Mouse (Mus musculus) adrenal gland, postnatal 10 days (tissue): ENCODE measurements around the gene Dnhd1. TPM values are rescaled to one million over a fixed set of nuclear protein-coding genes. Genes with fewer than 3 reads are reported as not detected.
"Not testable (repeated sequence)": the region's sequence is repeated elsewhere in the genome, so short reads cannot be mapped to it uniquely, and the experiment has no call there.

Experiments
- DNase-seq: peaks from one replicate; pipeline ENCODE4 v3.0.0; 2021; ENCODE audit warnings: mixed read lengths
- total RNA-seq, 2 experiments: library from RNA; stranded (reverse); gene quantifications; 2 replicates each; pipeline ENCODE4 v1.2.3; 2021

Dnhd1 gene
- total RNA-seq, 2 experiments from 2014 or later = 3.0 to 4.7 TPM

DNA sequence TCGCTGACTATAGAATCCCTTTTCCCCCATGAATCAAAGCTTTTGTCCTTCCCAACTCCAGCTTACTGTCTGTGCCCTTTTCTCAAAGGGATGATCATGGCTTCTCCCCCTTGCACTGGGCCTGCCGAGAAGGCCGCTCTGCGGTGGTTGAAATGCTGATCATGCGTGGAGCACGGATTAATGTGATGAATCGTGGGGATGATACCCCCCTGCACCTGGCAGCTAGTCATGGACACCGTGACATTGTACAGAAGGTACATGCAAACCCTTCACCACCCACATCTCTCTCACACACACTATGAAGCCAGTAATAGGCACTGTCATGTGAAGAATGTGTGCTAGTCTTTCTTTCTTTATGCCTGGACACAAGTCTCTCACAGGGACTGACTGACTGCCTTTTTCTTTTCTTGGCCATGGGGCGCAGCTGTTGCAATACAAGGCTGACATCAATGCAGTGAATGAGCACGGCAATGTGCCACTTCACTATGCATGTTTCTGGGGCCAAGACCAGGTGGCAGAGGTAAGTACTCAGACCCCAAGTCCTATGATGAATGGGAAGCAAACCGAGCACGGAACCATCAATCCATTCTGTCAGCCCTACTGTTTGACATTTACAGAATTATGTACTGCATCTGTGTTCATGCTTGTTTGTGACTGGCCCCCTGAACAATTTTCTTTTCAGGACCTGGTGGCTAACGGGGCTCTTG lies 89.6 kb downstream of the Dnhd1 start:
- no peak for DNase-seq

DNA sequence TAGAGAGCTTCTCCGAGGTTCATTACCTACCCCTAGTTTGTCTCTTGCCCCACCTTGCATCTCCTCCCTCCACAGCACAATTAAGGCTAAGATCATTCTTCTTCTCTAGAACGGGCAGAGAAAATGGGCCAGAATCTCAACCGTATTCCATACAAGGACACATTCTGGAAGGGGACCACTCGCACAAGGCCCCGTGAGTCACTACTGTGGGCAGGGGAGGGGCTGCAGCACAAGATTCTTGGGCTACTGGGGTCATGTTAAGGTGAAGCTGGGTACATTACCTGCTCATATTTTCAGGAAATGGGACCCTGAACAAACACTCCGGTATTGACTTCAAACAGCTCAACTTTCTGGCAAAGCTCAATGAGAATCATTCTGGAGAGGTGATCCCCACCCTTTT lies 90.2 kb downstream of the Dnhd1 start:
- DNase-seq = no peak

- no peak for DNase-seq
Measured at GRCm38 (mm10) chr7:105741978-105742377, 91.4 kb downstream of the Dnhd1 start.

DNA sequence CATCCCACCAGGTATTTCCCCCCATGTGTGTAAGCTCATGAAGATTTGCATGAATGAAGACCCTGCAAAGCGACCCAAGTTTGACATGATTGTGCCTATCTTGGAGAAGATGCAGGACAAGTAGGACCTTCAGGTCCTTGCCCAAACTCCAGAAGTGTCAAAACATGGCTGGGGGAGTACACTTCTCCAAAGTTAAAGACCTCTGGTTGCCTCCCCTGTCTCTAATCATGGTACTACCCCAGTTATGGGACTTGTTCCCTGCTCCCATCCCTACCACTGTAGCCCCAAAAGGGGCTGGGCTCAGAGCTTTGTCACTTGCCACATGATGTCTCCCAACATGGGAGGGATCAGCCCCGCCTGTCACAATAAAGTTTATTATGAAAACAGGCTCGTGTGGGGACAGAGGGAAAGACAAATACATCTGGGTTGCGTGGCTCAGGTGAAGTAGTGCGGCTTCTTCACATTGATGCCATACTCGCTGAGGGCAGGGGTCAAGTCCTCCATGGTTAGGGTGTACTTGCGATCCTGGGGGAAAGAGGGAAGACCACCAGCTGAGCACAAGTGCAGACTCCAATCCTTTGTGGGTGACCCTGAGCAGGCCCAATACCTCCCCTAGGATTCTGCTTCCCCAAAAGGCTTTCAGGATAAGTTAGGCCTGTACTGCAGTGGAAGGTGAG lies 92.0 kb downstream of the Dnhd1 start:
- DNase-seq = not testable (repeated sequence)

GRCm38 (mm10) chr7:105743246-105743925 lies 92.8 kb downstream of the Dnhd1 start:
- not testable (repeated sequence) for DNase-seq

- DNase-seq = peak; percentile 92
Measured at GRCm38 (mm10) chr7:105743926-105744590, 93.4 kb downstream of the Dnhd1 start, which contains the start of gene Taf10. TSS of gene Taf10 (minus strand) at chr7:105744361.

DNA sequence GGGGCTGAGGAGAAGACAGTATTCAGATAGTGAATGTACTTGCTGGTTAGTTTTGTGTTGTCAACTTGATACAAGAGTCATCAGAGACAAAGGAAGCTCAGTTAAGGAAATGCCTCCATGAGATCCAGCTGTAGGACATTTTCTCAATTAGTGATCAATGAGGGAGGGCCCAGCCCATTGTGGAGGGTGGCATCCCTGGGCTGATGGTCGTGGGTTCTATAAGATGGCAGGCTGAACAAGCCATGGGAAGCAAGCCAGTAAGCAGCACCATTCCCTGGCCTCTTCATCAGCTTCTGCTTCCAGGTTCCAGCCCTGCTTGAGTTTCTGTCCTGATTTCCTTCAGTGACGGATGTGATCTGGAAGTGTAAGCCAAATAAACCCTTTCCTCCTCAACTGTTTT lies 97.1 kb downstream of the Dnhd1 start:
- no peak for DNase-seq

DNA sequence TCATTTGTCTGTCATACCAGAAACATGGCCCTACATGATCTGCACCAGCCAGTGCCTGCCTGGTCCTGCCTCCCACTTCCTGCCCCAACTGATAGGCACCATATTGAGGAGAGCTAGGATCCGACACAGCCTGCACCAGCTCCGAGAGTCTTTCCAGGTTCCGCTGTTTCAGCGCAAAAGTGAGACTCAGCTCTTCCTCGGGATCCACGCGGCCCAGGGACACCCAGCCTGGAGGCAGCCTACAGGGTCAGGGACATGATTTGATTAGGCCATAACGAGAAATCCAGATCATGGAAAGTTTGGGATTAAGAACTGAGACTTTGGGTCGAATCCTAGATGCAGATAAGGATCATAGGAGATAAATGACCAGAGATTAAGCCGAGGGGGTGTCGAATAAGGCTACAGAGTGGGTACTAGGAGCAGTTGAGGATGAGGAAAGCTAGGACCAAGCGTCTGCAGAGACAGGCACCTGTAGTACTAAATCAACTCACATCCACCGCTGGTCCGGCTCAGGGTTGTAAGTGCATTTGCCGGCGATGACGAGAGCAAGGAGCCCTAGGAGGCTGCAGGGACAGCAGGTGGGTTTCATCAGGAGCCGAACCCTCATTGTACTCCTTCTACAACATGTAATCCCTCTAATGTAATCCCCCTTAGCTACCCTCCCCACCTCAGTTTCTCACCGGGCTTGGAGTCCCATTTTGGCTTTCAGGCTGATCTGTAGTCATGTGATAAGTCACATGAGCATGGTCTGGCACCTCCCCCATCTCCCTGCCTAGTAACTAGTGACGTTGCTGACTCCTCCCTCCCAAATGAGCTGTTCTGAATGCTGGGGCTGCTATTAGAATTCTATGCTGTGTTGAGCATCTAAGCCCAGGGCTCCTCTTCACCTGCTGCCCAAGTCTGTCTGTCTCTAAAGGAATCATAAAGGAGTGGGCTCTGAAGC lies 101.1 kb downstream of the Dnhd1 start, which contains the start of gene Tpp1:
Gene Tpp1, minus strand, starts transcription at position 745 of the 943 bp plus-strand sequence.
- peak; percentile 92 for DNase-seq

GRCm38 (mm10) chr7:105752716-105753115 lies 102.1 kb downstream of the Dnhd1 start:
- DNase-seq = peak; percentile 46

DNA sequence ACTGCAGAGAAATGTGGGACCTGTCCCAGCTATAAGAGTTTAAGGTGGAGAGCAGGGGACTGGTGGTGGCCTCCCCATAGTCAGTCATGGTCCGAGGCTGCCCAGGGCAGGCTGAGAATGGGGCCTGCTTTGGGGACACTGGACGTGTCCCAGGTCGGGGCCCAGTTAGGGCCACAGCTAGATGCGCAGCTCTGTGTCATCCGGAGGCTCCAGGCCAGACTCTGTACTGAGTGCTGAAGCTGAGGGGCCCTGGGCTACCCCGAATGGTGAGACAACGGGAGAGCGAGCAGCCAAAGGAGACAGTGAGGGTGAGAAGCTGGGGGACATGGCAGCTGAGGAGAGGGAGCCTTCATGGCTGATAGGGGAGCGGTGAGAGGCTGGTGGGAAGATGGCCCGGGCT lies 102.7 kb downstream of the Dnhd1 start:
- no peak for DNase-seq

DNA sequence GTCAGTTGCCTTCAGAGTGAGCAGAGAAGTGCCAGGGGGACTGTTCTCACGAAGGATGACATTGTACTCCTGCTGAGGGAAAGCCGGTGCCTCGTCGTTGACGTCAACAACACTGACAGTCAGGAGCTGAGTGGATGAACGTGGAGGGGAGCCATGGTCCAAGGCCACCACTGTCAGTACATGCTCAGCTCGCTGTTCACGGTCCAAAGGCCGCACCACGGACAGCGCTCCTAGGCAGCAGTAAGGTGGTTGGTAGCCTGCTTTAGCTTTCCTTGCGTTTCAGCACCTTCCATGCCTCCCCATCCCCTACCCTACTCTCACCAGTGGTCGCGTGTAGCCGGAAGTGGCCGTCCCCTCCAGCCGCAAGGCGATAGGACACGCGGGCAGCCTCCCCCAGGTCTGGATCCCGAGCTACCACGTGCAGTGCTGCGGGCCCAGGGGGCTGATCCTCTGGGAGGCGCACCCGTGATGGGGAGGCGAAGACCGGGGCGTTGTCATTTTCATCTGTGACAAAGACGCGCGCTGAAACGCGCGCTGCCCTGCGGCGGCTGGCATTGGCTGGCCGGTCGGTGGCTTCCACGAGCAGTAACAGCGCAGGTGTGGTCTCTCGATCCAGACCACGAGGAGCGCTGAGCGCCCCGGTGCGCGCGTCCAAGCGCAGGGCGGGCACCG lies 111.3 kb downstream of the Dnhd1 start:
- DNase-seq = peak; percentile 37

DNA sequence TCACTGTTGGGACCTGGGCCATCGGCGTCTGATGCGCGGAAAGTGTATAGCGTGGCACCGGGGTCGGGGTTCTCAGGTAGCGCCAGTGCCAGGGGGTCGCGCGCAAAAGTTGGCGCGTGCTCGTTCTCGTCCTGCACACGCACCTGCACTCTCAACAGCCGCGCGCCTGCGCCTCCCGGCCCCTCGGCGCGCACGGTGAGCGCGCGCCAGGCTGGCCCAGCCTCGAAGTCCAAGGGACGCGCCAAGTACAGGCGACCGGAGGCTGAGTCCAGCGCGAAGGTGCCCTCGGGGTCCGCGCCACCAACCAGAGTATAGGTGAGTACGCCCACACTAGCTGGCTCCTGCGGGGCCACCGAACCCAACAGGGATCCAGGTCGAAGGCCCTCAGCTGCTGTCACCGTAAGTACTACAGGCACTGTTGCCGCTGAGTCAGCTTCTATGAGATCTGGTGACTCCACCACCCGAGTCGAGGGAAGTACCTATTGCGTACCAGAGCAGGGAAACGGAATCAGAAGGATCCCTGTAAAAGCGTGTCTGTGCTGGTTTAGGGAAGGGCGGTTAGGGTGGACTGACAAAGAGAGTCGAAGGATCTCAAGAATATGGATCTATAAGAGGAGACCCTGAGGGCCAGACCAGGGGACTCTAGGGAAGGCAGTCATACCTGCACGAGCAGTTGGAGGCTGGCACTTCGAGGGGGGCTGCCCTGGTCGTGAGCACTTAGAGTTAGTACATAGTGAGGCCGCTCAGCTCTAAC lies 112.1 kb downstream of the Dnhd1 start:
- no peak for DNase-seq

- no peak for DNase-seq
Measured at GRCm38 (mm10) chr7:105764331-105764730, 113.7 kb downstream of the Dnhd1 start.

GRCm38 (mm10) chr7:105767729-105768165 lies 117.1 kb downstream of the Dnhd1 start:
- peak; percentile 58 for DNase-seq

GRCm38 (mm10) chr7:105769959-105770358 lies 119.3 kb downstream of the Dnhd1 start:
- DNase-seq = no peak
